ENCODE assay signal across 13 mouse cellular contexts in genomic region chr10:71343130-71343529, GRCm38 (mm10). TPM values are rescaled to one million over a fixed set of nuclear protein-coding genes. Genes with fewer than 3 reads are reported as not detected.
DNase-seq lines count a peak whose midpoint lies in the region; ATAC-seq and TF ChIP-seq lines count a peak whose summit lies in the region.
"Had no signal": no experiment of that assay in that cellular context is flagged by ENCODE, and none has a peak within 500 bp of the region (broad histone marks: within the 10 kb centered on the region; RNA-seq: fewer than 3 reads in every experiment).

No protein-coding gene starts in this region.

- H3K27ac ChIP-seq in forebrain, embryonic 13.5 days: no peak overlapping the region
- no peak overlapping the region for H3K27ac ChIP-seq in forebrain, embryonic 15.5 days (replicated peaks)
- H3K27ac ChIP-seq in liver, adult 2 months (replicated peaks; ENCODE audit: insufficient read depth, low read depth, low read length): peak overlapping the region; percentile 97
- H3K27ac ChIP-seq in embryonic facial prominence, embryonic 14.5 days (replicated peaks; ENCODE audit: low read depth, low read length): no peak overlapping the region
- no peak overlapping the region for H3K27ac ChIP-seq in liver, embryonic 15.5 days (replicated peaks)
- no peak overlapping the region for H3K27ac ChIP-seq in thymus, adult 2 months (ENCODE audit: control insufficient read depth, insufficient read depth, low read length)
- H3K27ac ChIP-seq: embryonic facial prominence, embryonic 12.5 days; limb, embryonic 13.5 days had no signal

- no peak for TF ChIP-seq CTCF in liver, adult 2 months (IDR thresholded peaks at IDR 0.05; ENCODE audit: low read depth, low read length)
- no peak for TF ChIP-seq CTCF in thymus, adult 2 months (IDR thresholded peaks at IDR 0.05; ENCODE audit: borderline replicate concordance, control insufficient read depth, extremely low read depth, insufficient read depth, low read length, poor library complexity)

- peak; percentile 97 for DNase-seq in liver, adult 2 months (ENCODE audit: extremely low read depth, low read depth, low spot score)
- no peak for DNase-seq in liver
- DNase-seq in embryonic facial prominence, embryonic 14.5 days (ENCODE audit: low spot score): no peak
- DNase-seq in urinary bladder, postnatal 4 days (ENCODE audit: low spot score in 2 of 2): no peak
- no peak for DNase-seq in thymus, adult 2 months
- DNase-seq: adrenal gland, postnatal 25 days; cerebellum, postnatal 25 days had no signal

- H3K4me3 ChIP-seq in forebrain, embryonic 13.5 days: no peak overlapping the region
- H3K4me3 ChIP-seq in forebrain, embryonic 15.5 days: no peak overlapping the region
- peak overlapping the region; percentile 92; the same call in 1 of the 2 replicates for H3K4me3 ChIP-seq in liver, adult 2 months (ENCODE audit: insufficient read depth, low read depth, low read length)
- H3K4me3 ChIP-seq in embryonic facial prominence, embryonic 14.5 days (ENCODE audit: low read depth, low read length): no peak overlapping the region
- H3K4me3 ChIP-seq in liver, embryonic 15.5 days (replicated peaks): peak overlapping the region; percentile 93
- H3K4me3 ChIP-seq in thymus, adult 2 months (ENCODE audit: control insufficient read depth, insufficient read depth, low read length): no peak overlapping the region

- H3K4me1 ChIP-seq in forebrain, embryonic 13.5 days: peaks cover 53% of the 10 kb centered on the region
- H3K4me1 ChIP-seq in forebrain, embryonic 15.5 days: peaks cover 41% of the 10 kb centered on the region
- peaks cover 26% of the 10 kb centered on the region for H3K4me1 ChIP-seq in liver, adult 2 months (ENCODE audit: control insufficient read depth, insufficient read depth, low read length)
- H3K4me1 ChIP-seq in embryonic facial prominence, embryonic 14.5 days (ENCODE audit: control insufficient read depth, insufficient read depth, low read length): peaks cover 16% of the 10 kb centered on the region
- peaks cover 81% of the 10 kb centered on the region for H3K4me1 ChIP-seq in liver, embryonic 15.5 days (replicated peaks)
- H3K4me1 ChIP-seq in thymus, adult 2 months (replicated peaks; ENCODE audit: control insufficient read depth, insufficient read depth, low read length): peaks cover 22% of the 10 kb centered on the region

- no peak for TF ChIP-seq POLR2A in liver, adult 2 months (IDR thresholded peaks at IDR 0.05; ENCODE audit: extremely low read depth, insufficient read depth, low read length)
- TF ChIP-seq POLR2A in thymus, adult 2 months (IDR thresholded peaks at IDR 0.05; ENCODE audit: control insufficient read depth, extremely low read depth, insufficient read depth, low read length, poor library complexity): no peak

- H3K9ac ChIP-seq in forebrain, embryonic 13.5 days: no peak overlapping the region
- no peak overlapping the region for H3K9ac ChIP-seq in forebrain, embryonic 15.5 days (replicated peaks)
- H3K9ac ChIP-seq in liver, adult 2 months (ENCODE audit: low read depth, low read length): no peak overlapping the region; the same call in 1 of the 2 replicates
- H3K9ac ChIP-seq in embryonic facial prominence, embryonic 14.5 days (ENCODE audit: low read depth, low read length): no peak overlapping the region
- no peak overlapping the region for H3K9ac ChIP-seq in liver, embryonic 15.5 days

- no peak for ATAC-seq in forebrain, embryonic 13.5 days
- no peak for ATAC-seq in forebrain, embryonic 15.5 days (replicated peaks)
- no peak for ATAC-seq in embryonic facial prominence, embryonic 14.5 days (ENCODE audit: low read depth)
- ATAC-seq in liver, embryonic 15.5 days (ENCODE audit: insufficient read depth): no peak
- ATAC-seq: inflammation-experienced regulatory T-cells, adult 6 months had no signal

- H3K79me2 ChIP-seq in liver, adult 2 months (ENCODE audit: control insufficient read depth, insufficient read depth, low read length): peaks cover 16% of the 10 kb centered on the region; the same call in 1 of the 2 replicates

- H3K27me3 ChIP-seq in forebrain, embryonic 13.5 days: no peaks in the 10 kb centered on the region
- no peaks in the 10 kb centered on the region for H3K27me3 ChIP-seq in forebrain, embryonic 15.5 days
- no peaks in the 10 kb centered on the region for H3K27me3 ChIP-seq in liver, adult 2 months (ENCODE audit: control insufficient read depth, insufficient read depth, low read length)
- no peaks in the 10 kb centered on the region for H3K27me3 ChIP-seq in embryonic facial prominence, embryonic 14.5 days (replicated peaks; ENCODE audit: control insufficient read depth, insufficient read depth, low read length)
- no peaks in the 10 kb centered on the region for H3K27me3 ChIP-seq in liver, embryonic 15.5 days
- no peaks in the 10 kb centered on the region for H3K27me3 ChIP-seq in thymus, adult 2 months (ENCODE audit: control insufficient read depth, insufficient read depth, low read length)
- H3K27me3 ChIP-seq: embryonic facial prominence, embryonic 12.5 days; limb, embryonic 13.5 days had no signal

- H3K4me2 ChIP-seq in forebrain, embryonic 13.5 days: peak overlapping the region; percentile 80
- no peak overlapping the region for H3K4me2 ChIP-seq in forebrain, embryonic 15.5 days (replicated peaks)
- peak overlapping the region; percentile 88; the same call in 1 of the 2 replicates for H3K4me2 ChIP-seq in embryonic facial prominence, embryonic 14.5 days (ENCODE audit: low read depth, low read length)
- peak overlapping the region; percentile 86 for H3K4me2 ChIP-seq in liver, embryonic 15.5 days

- no peaks in the 10 kb centered on the region for H3K9me3 ChIP-seq in forebrain, embryonic 13.5 days (replicated peaks)
- no peaks in the 10 kb centered on the region for H3K9me3 ChIP-seq in forebrain, embryonic 15.5 days
- no peaks in the 10 kb centered on the region for H3K9me3 ChIP-seq in embryonic facial prominence, embryonic 14.5 days (ENCODE audit: control insufficient read depth, low read length)
- H3K9me3 ChIP-seq in liver, embryonic 15.5 days (replicated peaks): no peaks in the 10 kb centered on the region
- H3K9me3 ChIP-seq: embryonic facial prominence, embryonic 12.5 days; limb, embryonic 13.5 days had no signal

- no peaks in the 10 kb centered on the region for H3K36me3 ChIP-seq in forebrain, embryonic 13.5 days (ENCODE audit: poor library complexity, severe bottlenecking)
- no peaks in the 10 kb centered on the region for H3K36me3 ChIP-seq in forebrain, embryonic 15.5 days
- H3K36me3 ChIP-seq in liver, adult 2 months (ENCODE audit: control insufficient read depth, insufficient read depth, low read length): no peaks in the 10 kb centered on the region; the same call in 1 of the 2 replicates
- no peaks in the 10 kb centered on the region for H3K36me3 ChIP-seq in embryonic facial prominence, embryonic 14.5 days (ENCODE audit: control insufficient read depth, insufficient read depth, low read length)
- no peaks in the 10 kb centered on the region for H3K36me3 ChIP-seq in liver, embryonic 15.5 days (replicated peaks)
- H3K36me3 ChIP-seq in thymus, adult 2 months (ENCODE audit: control insufficient read depth, insufficient read depth, low read length): no peaks in the 10 kb centered on the region
- H3K36me3 ChIP-seq: embryonic facial prominence, embryonic 12.5 days; limb, embryonic 13.5 days had no signal

- 91% methylated on average over 3 of the region's 3 CpGs for WGBS in forebrain, embryonic 13.5 days
- 87% methylated on average over 3 of the region's 3 CpGs for WGBS in forebrain, embryonic 15.5 days
- 24% methylated on average over 3 of the region's 3 CpGs for WGBS in liver, adult 2 months
- WGBS in embryonic facial prominence, embryonic 14.5 days: 72% methylated on average over 3 of the region's 3 CpGs
- 64% methylated on average over 3 of the region's 3 CpGs for WGBS in liver, embryonic 15.5 days (ENCODE audit: insufficient replicate concordance)
- 92% methylated on average over 3 of the region's 3 CpGs for WGBS in thymus, adult 2 months

RNA-seq across cellular contexts. Expression of gene Cisd1, which starts 1.6 kb away (rescaled TPM):
- polyA plus RNA-seq in forebrain, embryonic 13.5 days (2015; fragmentation: Nextera tagmentation; extraction: Ambion mirVana): 221 and 227 TPM in 2 replicates
- polyA plus RNA-seq in forebrain, embryonic 15.5 days (2015; fragmentation: Nextera tagmentation; extraction: Ambion mirVana): 239 and 247 TPM in 2 replicates
- total RNA-seq in liver, adult 2 months (2014; rRNA removed): 159 and 205 TPM in 2 replicates
- polyA plus RNA-seq in liver, adult 2 months (2012; rRNA removed): 209 and 211 TPM in 2 replicates
- 89.2 and 99.6 TPM in 2 replicates for polyA plus RNA-seq in embryonic facial prominence, embryonic 14.5 days (2014; fragmentation: Nextera tagmentation; extraction: Ambion mirVana)
- 60.6 and 66.3 TPM in 2 replicates for polyA plus RNA-seq in liver, embryonic 15.5 days (2015; fragmentation: Nextera tagmentation; extraction: Ambion mirVana)
- 34.2 and 35.1 TPM in 2 replicates for polyA plus RNA-seq in thymus, adult 2 months (2012; rRNA removed)

RNA-seq across cellular contexts. Expression of gene Ipmk, which starts 4.4 kb away (rescaled TPM):
- 15.1 and 18.1 TPM in 2 replicates for polyA plus RNA-seq in forebrain, embryonic 13.5 days (2015; fragmentation: Nextera tagmentation; extraction: Ambion mirVana)
- polyA plus RNA-seq in forebrain, embryonic 15.5 days (2015; fragmentation: Nextera tagmentation; extraction: Ambion mirVana): 17.7 and 19.0 TPM in 2 replicates
- 46.2 and 54.8 TPM in 2 replicates for total RNA-seq in liver, adult 2 months (2014; rRNA removed)
- polyA plus RNA-seq in liver, adult 2 months (2012; rRNA removed): 11.6 and 13.7 TPM in 2 replicates
- polyA plus RNA-seq in embryonic facial prominence, embryonic 14.5 days (2014; fragmentation: Nextera tagmentation; extraction: Ambion mirVana): 11.9 and 12.3 TPM in 2 replicates
- 8.3 and 9.1 TPM in 2 replicates for polyA plus RNA-seq in liver, embryonic 15.5 days (2015; fragmentation: Nextera tagmentation; extraction: Ambion mirVana)
- 9.8 and 14.4 TPM in 2 replicates for polyA plus RNA-seq in thymus, adult 2 months (2012; rRNA removed)

RNA-seq across cellular contexts. Expression of gene Ube2d1, which starts 58.1 kb away (rescaled TPM):
- 142 and 155 TPM in 2 replicates for polyA plus RNA-seq in forebrain, embryonic 13.5 days (2015; fragmentation: Nextera tagmentation; extraction: Ambion mirVana)
- polyA plus RNA-seq in forebrain, embryonic 15.5 days (2015; fragmentation: Nextera tagmentation; extraction: Ambion mirVana): 173 and 175 TPM in 2 replicates
- total RNA-seq in liver, adult 2 months (2014; rRNA removed): 5.3 and 6.2 TPM in 2 replicates
- 8.0 and 9.5 TPM in 2 replicates for polyA plus RNA-seq in liver, adult 2 months (2012; rRNA removed)
- 72.8 and 80.1 TPM in 2 replicates for polyA plus RNA-seq in embryonic facial prominence, embryonic 14.5 days (2014; fragmentation: Nextera tagmentation; extraction: Ambion mirVana)
- 6.6 and 6.7 TPM in 2 replicates for polyA plus RNA-seq in liver, embryonic 15.5 days (2015; fragmentation: Nextera tagmentation; extraction: Ambion mirVana)
- 87.8 and 90.4 TPM in 2 replicates for polyA plus RNA-seq in thymus, adult 2 months (2012; rRNA removed)

Comparison
In these comparisons a context has a peak if more than half of its experiments do, and no peak if none do; other contexts are left out.
1. H3K4me3 ChIP-seq: peak in liver, adult 2 months (single experiment) and liver, embryonic 15.5 days (single experiment); none in forebrain, embryonic 13.5 days (single experiment), forebrain, embryonic 15.5 days (single experiment), embryonic facial prominence, embryonic 14.5 days (single experiment) and thymus, adult 2 months (single experiment).